Mouse (Mus musculus): ENCODE results near the gene Prkar1b.

Gene Prkar1b

DNA sequence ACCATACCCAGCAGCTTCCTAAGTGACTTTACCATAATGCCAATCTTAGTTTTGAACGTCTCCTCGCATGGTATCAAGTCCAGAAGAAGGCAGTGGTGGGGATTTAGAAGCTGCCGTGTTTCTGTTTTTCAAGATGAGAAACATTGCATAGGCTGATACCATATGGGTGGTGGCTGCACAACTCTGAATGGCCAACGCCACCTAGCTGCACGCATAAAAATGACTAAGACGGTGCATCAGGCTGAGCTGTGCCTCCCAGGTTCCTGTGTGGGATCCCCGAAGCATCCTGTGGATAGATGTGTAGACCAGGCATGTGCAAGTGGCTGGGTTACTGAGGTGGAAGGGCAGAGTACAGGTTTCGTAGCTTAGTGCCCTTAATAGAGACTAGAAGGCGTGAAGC lies 42.0 kb downstream of the Prkar1b start:
- DNase-seq (ENCODE audit: low spot score): no peak

DNA sequence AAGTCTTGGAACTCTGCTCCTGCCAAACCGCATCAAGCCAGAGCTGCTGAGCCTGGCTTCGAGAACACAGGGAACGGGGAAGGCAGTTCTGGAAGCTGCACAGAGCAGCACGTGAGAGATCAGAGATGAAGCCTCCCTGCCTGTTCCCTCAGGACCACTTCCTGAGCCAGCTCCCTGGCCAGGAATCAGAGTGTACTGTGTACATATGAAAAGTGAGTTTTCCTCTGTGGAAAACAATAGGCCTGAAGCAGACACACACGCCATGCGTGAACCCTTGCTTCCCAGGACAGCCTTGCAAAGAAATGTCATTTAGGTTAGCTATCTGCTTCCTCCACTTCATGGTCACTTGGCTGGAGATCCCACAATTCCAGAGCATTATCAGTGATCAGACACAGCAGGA lies 48.0 kb downstream of the Prkar1b start:
- no peak for DNase-seq (ENCODE audit: low spot score)

DNA sequence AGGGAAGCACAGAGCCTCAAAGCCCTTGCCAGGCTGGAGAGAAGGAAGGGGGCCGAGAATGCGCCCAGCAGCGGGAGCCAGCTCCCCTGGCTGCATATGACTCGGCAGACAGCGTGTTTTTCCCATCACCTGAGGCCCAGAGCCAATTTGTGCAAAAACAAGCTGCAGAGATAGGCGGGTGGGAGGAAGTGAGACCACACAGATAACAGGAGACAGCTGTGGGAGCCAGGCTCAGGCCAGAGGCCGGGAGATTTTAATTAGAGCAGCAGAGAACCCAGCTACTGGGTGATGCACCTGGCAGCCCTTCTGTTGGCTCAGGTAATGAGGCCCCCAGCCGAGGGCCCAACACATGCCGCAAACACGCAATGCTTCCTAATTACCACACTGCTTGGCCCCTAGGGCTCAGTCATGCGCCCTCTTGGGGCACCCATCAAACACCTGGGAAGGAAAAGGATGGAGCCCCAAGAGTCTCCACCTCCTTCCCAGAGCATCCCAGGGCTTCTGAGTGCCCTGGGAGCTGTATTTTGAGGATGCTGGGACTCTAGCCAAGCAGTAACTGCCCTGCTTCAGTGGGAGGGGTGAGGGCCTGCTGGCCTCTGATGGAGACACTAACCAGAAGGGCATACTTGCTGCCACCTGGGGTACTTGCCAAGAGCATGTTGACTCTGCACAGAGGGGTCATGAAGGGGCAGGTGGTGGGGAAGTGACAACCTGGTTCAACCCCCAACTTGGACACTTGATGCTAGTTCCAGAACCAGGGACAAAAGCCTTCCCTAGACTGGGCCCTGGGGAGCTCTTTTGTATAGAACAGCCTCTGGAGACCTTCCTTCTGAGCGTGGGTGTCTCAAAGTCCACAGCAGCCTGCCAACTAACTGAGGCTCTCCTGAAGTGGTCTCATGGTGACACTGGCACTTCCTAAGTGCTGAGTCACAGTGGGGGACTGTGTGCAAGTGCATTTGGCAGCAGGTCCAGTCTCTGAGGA lies 50.5 kb downstream of the Prkar1b start:
- no peak for DNase-seq (ENCODE audit: low spot score)

DNA sequence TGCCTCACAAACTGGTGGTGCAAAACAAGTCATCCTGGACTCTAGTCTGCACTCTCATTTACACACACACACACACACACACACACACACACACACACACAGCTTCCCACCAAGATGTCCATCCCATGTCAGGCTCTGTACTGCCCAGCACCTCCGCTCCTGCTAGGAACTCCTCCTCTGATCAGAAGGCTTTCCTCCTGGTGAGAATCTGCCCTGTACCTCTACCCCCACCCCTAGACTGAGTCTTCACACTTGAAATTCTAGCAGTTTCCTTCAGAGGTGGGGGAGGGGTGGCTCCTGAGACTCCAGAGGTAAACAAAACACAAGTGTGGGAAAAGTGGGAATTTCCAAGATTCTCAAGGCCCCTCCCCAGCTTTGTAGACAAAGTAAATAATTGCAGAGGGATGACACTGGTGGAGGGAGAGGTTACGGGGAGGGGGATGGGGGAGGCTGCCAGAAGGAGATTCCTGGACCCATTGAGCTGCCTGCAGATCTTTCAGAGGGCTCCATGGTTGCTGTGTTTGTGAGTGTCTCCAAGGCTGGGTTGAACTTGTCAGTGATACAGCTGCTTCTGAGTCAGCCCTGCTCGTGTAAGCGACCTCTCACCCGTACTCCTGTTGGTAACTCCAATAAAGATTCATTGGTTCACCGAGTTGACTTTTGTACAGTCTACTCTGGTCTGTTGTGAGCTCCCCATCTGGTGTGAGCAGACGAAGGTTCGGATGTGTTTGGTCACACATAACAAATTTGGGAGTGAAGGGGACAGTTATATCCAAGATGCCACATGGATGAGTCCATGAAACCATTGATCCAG lies 54.3 kb downstream of the Prkar1b start:
- DNase-seq (ENCODE audit: low spot score): no peak

DNA sequence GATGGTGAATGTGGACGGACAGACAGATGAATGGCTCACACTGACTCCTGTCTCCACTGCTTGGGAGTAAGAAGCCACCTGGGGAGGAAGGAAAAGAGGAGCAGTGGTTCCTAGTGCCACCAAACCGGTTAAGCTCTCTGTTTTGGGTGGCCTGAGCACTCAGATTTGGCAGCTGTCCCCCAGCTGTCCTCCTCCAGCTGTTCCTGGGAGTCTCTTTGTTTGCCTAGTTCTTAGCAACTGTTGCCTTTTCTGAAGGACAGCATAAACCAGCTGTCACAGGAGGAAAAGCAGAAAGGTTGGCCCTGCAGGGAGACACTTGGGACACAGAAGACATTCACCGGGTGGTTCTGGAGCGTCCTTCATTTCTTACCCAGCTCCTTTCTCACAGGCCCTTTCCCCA lies 56.3 kb downstream of the Prkar1b start:
- DNase-seq (ENCODE audit: low spot score): no peak

DNA sequence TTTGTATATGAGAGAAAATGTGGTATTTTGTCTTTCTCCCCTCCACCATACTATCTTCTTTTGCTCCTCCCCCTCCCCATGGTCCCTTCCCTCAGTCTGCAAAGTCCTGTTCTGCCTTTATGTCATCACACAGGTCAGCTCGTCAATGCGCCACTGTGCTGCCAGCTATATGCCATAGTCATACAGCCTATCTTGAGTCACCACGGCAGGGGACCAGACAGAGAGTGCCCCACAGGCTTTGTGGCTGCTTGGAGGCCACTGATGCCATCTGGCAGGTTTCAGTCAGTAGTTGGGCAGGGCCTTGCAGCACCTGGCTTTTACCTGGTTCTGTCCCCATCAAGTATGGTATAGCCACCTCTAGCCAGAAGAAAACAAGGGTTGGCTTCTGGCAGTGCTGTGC lies 58.1 kb downstream of the Prkar1b start:
- DNase-seq (ENCODE audit: low spot score): no peak

DNA sequence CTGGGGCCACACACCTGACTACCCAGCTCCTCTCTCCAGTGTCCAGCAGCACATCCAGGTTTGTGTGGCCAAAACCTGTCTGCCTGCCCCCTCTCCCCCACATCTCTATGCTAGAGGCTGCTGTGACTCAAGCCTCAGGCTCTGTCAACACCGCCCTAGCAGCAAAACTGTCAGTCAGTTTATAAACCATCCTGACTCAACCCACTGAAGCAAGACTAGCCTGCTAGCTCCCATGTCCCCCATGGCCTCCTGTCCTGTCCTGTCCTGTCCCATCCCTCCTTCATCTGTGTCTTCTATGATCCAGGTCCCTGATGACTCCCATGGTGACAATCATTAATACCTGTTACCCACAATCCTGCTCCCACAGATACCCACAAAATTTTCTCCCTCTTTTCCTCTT lies 59.6 kb downstream of the Prkar1b start:
- no peak for DNase-seq (ENCODE audit: low spot score)

DNA sequence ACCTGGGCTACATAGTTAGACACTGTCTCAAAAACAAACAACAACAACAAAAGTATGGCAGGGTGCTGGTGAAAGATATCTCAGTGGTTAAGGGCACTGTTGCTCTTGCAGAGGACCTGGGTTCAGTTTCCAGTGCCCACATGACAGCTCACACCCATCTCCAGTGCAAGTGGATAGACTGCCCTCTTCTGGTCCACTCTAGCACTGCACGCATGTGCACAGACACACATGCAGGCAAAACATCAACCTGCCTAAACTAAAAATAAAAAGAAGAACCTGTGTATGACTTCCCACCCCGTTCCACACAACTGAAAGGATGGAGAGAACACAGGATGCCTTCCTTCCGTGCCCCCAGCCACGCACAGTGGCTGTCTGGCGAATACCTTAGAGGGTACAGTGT lies 61.6 kb downstream of the Prkar1b start:
- DNase-seq (ENCODE audit: low spot score): peak; percentile 5

DNA sequence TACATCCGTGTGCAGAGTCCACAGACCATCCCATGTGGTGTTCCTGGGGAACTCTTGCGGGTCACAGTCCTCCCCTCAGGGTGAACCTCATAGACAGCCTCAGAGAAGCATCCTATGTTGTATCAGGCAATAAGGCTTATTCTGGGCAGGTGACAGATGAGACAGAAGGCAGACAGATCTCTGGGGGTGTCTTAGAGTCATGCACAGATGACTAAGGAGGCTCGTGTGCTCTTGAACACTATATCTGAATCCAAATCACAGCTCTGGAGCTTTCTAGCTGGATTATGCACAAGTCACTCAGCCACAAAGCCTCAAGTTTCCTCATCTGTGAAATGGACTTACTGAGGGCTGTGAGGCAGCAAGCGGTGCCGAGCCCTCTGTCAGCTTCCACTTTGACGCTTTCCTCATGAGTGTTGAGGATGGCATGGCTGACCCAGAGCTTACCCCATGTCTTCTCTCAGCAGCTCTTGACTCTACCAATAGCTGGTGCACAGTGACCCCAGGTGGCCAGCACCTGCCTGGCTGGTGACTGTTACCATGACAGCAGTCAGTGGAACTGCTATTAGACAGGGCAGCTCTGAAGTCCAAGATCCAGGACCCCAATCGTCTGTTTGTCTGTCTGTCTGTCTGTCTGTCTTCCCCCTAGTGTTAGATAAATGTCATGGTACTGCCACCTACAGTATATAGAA lies 64.8 kb downstream of the Prkar1b start:
- DNase-seq (ENCODE audit: low spot score): no peak

DNA sequence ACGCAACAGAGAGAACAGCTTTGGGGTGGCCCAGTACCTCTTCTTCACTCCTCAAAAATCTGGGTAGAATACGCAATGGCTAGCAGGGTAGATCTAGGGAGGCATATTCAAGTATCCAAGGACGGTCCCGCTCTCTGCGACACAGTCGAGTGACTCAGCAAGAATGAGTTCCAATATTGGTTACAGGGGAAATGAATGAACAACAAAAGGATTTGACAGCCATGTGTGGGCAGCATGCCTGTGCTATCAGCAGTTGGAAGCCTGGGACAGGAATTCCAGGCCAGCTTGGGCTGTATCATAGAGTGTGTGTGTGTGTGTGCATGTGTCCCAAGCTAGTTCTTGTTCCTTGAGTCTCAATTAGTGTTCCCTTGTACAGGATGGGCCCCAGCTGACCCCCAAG lies 65.5 kb downstream of the Prkar1b start:
- DNase-seq (ENCODE audit: low spot score): no peak

DNA sequence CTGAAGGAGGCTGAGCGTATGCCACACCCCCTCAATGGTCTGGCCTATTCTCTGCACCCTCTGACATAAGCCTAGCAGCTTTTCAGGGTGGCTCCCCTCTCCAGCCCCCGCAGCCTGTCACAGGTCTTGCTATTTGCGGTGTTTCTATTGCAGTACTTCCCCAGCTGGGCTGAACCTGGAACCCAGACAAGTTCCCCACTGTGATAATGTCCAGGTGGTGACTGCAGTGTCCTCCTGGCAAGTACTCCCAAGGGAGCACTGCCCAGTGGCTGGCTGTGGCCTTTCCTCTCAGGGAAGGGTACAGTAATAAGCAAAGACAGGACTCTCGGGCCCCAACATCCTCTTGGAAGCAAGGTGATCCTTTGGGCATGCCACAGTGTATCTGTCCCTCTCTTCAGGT lies 66.0 kb downstream of the Prkar1b start:
- DNase-seq (ENCODE audit: low spot score): no peak

DNA sequence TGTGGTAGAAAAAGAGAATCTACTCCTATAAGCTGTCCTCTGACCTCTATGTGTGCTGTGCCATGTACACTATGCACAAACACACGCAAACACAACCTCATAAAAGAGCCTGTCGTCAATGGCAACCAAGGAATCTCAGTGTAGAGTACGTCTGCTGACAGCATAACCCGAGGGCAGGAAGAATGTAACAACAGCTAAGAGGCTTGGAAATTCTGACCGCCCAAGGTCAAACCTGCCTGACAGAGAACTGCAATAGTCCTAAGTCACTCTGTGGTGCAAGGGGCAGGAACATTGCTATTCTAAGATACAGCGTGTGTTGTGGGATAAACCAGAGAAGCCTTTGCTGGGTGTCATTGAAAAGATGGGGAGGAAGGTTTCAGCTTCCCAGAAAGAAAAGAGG lies 68.4 kb downstream of the Prkar1b start:
- no peak for DNase-seq (ENCODE audit: low spot score)

DNA sequence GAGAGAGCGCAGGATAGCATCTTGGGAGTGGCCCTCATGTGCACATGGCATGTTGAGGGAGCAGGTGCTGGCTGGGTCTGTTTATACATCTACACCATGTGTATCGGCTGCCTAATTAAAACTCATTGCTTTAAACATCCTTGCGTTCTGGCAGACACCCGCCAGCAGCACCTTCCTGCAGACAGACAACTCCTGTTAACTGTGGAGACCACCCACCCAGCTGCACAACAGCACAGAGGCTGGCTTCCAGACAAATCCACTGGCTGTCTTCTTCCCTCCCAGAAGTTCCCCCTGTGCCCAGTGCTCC lies 71.7 kb downstream of the Prkar1b start:
- DNase-seq (ENCODE audit: low spot score): no peak

DNA sequence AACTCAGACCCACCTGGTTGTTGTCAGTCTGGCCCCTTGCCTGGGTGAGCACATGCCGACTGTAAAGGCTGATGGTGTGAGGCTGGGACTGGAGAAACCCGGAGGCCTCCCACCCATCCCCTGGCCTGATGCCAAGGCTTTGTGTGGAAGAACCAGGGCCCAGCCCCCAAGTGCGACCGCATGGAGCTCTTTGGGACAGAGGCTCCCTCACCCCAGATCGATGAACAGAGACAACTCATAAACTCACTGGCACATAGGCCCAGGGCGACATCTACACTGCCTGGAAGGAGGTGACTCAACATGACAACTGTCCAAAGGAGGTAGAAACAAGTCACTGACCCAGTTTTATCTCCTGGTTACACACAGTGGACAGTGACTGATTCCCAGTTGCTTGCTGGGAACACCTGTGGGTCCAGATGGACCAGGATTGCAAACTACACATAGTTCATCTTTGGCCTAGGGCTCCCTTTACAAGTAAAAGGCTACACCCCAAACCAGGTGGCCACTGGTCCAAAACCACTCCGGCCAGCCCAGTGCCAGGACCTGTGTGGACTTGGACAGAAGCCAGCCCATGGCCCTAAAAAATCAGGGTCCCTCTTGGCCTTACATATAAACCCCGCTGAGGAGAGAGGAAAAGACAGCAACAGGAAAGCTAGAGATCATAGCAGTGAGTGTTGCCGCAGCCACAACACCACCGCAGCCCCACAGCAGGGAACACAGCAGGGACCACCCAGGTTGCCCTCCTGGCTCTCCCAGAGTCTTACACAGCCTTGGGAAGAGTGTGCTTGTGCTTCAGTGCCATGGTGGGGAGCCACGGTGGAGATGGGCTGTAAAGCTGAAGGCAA lies 72.3 kb downstream of the Prkar1b start:
- DNase-seq (ENCODE audit: low spot score): no peak

DNA sequence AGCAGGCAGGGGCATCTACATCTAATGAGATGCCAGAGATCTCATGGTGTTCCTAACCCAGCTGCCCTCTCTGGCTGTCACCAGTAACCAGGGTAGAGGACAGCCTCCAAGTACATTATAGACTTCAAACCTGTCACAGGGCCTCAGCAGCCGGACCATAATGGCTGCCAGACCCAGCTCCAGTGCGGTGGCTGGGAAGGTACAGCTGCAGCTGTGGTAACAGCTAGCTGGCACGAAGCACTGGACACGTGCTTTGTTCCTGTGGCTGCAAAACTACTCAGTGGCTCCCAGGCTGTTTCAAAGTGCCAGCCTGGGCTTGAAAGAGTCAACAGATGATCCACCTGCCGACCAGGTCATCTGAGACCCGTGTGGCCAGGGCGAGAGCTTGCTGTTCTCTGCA lies 73.4 kb downstream of the Prkar1b start:
- DNase-seq (ENCODE audit: low spot score): no peak

DNA sequence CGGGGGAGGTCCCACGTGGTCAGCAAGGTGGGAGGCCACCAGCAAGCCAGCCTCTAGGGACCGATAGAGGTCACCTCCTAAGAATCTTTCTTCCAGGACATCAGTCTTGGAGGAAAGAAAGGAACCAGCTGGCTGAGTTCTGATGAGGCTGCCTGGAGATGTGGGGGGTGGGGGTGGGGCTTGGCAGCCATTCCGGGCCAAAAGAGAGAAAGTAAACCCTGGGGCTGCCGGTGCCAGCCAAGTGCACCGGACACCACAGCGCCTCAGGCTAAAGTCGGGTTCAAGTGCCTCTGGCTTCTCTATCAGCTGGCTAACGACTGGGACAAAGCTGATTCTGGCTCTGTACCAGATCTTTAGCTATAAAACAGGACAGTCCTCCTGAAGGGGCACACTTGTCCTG lies 74.0 kb downstream of the Prkar1b start:
- no peak for DNase-seq (ENCODE audit: low spot score)

DNA sequence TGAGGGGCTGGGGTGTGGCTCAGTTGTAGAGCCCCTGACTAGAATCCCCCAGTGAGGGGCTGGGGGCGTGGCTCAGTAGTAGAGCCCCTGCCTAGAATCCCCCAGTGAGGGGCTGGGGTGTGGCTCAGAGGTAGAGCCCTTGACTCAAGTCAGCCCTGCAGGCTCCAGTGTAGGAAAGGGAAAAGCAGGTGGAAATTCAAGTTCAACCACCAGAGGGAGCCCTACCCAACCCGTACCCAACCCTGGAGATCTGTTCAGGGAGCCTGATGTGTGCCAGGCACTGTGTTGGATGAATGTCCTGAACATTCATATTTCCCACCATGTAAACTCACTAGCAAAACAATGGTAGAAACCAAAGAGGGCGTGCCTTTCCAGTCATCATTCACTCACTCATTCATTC lies 74.7 kb downstream of the Prkar1b start:
- DNase-seq (ENCODE audit: low spot score): peak; percentile 31

DNA sequence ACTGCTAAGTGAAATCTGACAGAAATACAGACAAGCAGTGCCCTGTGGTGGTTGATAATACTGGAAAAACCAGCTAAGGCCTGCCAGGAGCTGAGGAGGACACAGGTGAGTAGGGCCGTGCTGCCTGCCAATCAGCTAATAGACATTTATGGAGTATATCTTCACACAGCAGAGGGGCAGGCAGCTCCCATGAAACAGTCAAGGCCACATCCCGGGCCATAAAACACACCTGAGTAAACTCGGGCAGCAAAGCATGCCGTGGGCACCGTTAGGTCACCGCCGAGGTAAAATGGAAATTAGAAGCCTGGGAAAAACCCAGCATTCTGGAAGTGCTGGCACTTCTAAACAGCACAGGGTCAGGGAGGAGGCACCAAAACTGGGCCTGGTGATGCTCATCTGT lies 75.8 kb downstream of the Prkar1b start:
- no peak for DNase-seq (ENCODE audit: low spot score)

DNA sequence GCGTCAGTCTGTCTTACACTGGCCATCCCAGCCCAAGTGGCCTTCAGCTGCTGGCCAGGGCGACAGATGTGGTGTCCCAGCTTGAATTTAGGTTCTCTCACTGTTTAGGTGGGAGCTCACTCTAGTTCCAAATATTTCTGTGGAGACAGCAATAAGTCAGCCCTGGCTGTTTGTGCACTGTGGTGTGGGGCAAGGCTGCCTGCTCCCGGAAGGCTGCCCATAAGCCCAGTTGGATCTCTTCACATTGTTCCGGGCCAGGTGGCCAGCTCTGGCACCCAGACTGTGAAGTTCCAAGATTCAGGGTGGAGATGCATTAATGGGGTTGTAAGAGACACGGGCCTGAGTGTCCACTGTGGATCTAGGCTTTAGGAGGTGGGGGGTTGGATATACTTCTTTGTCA lies 76.9 kb downstream of the Prkar1b start:
- no peak for DNase-seq (ENCODE audit: low spot score)

DNA sequence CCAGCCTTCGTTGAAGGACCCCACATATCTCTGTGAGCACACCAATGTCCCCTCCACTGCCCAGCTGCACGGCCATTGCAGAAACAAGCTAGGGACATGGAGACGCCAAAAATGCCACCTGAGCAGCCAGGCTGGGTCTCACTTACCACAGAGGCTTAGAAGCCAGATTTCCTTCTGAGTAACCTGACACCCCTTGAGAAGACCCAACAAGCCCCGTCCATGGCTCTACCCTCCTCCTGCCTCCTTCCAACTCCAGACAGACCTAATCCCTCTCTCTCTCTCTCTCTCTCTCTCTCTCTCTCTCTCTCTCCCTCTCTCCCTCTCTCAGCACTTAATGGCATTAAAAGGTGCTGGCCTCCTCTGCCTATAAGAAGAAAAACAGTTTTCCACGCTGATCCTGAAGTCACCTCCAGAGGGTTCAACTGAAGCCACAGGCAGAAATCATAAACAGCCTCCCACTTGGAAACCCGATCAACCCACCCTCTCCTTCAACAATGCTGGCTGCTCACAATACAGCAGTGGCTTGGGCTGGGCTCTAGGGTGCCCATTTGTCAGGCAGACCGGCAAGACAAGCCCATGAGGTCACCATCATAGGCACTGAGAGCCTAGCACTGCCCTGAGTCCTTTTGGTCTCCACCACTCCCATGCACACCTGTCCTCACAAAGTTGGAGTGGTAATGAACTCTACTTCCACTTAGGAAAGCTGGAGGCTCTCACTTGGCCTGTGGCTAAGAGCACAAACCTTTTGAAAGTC lies 82.8 kb downstream of the Prkar1b start:
- DNase-seq (ENCODE audit: low spot score): no peak

DNA sequence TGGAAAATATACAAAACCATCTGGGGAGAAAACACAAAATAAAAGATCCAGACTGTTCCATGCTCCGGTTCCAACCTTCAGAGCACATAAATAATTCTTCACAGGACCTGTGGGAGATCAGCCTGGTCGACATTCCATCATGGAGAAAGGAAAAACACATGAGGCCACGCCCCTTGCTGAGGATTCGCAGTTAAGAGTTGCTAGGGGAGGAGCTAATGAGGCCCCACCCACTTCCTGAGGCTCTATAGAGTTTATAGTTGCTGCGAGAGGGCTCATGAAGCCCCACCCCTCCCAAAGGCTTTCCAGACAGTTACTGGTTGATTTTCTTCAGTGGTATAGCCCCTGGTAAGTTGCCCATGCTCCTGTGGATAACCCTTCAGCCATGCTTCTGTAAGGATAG lies 85.2 kb downstream of the Prkar1b start:
- DNase-seq (ENCODE audit: low spot score): no peak

Measured in spleen, adult 12 weeks (tissue).